Mouse (Mus musculus): ENCODE measurements around the gene Pnpo. TPM values are rescaled to one million over a fixed set of nuclear protein-coding genes. Genes with fewer than 3 reads are reported as not detected.

Gene Pnpo
- polyA plus RNA-seq, 1 experiment from 2014 or later = 57.1 TPM

- DNase-seq (ENCODE audit: low spot score) (no peak), ATAC-seq (ENCODE audit: low FRiP score, low TSS enrichment) (no peak)
- Histone ChIP-seq H3K27me3 (ENCODE audit: control insufficient read depth, insufficient read depth, low read length) (no peaks in the 10 kb centered on the region), H3K9ac (ENCODE audit: low read length) (no peak overlapping the region), H3K4me1 (replicated peaks; ENCODE audit: control insufficient read depth, insufficient read depth) (no peaks in the 10 kb centered on the region), H3K4me3 (ENCODE audit: low read depth, low read length) (no peak overlapping the region), H3K4me2 (replicated peaks; ENCODE audit: low read depth) (no peak overlapping the region), H3K36me3 (ENCODE audit: control insufficient read depth, insufficient read depth, low read length) (no peaks in the 10 kb centered on the region), H3K9me3 (ENCODE audit: control insufficient read depth, low read length) (no peaks in the 10 kb centered on the region), H3K27ac (replicated peaks) (no peak overlapping the region)
- TF ChIP-seq CTCF (IDR thresholded peaks at IDR 0.05; ENCODE audit: low read depth) (no peak), EP300 (optimal IDR thresholded peaks at IDR 0.05) (no peak)
- WGBS = 28% methylated on average over 14 of the region's 14 CpGs
Observed at GRCm38 (mm10) chr11:96891784-96892527, 51.8 kb downstream of the Pnpo start.

Other genes starting within 250 kb of the Pnpo start
- gene Snx11, start 166.4 kb downstream of the Pnpo start, polyA plus RNA-seq (2015; fragmentation: Nextera tagmentation; extraction: Ambion mirVana) = 17.6 and 17.8 TPM in 2 replicates
- 30.5 and 38.7 TPM in 2 replicates for gene Cbx1, start 154.9 kb downstream of the Pnpo start, polyA plus RNA-seq (2015; fragmentation: Nextera tagmentation; extraction: Ambion mirVana)
- 32.4 and 35.6 TPM in 2 replicates for gene Nfe2l1, start 114.0 kb downstream of the Pnpo start, polyA plus RNA-seq (2015; fragmentation: Nextera tagmentation; extraction: Ambion mirVana)
- gene Copz2, start 94.1 kb downstream of the Pnpo start, polyA plus RNA-seq (2015; fragmentation: Nextera tagmentation; extraction: Ambion mirVana) = 84.7 and 95.1 TPM in 2 replicates
- gene Cdk5rap3, start 27.5 kb downstream of the Pnpo start, polyA plus RNA-seq (2015; fragmentation: Nextera tagmentation; extraction: Ambion mirVana) = 61.7 and 64.9 TPM in 2 replicates
- 112 and 116 TPM in 2 replicates for gene Prr15l, start 15.9 kb downstream of the Pnpo start, polyA plus RNA-seq (2015; fragmentation: Nextera tagmentation; extraction: Ambion mirVana)
- gene Sp2, start 39.0 kb upstream of the Pnpo start, polyA plus RNA-seq (2015; fragmentation: Nextera tagmentation; extraction: Ambion mirVana) = 5.8 and 7.1 TPM in 2 replicates
- gene Sp6, start 69.4 kb upstream of the Pnpo start, polyA plus RNA-seq (2015; fragmentation: Nextera tagmentation; extraction: Ambion mirVana) = 21.2 and 22.0 TPM in 2 replicates
- gene Scrn2, start 86.0 kb upstream of the Pnpo start, polyA plus RNA-seq (2015; fragmentation: Nextera tagmentation; extraction: Ambion mirVana) = 11.8 and 12.5 TPM in 2 replicates
- gene Lrrc46, start 97.4 kb upstream of the Pnpo start, polyA plus RNA-seq (2015; fragmentation: Nextera tagmentation; extraction: Ambion mirVana) = 0.36 and 0.45 TPM in 2 replicates
- 56.3 and 60.8 TPM in 2 replicates for gene Mrpl10, start 97.6 kb upstream of the Pnpo start, polyA plus RNA-seq (2015; fragmentation: Nextera tagmentation; extraction: Ambion mirVana)
- gene Osbpl7, start 106.6 kb upstream of the Pnpo start, polyA plus RNA-seq (2015; fragmentation: Nextera tagmentation; extraction: Ambion mirVana) = 7.5 and 8.6 TPM in 2 replicates
- 0.05 and 0.10 TPM in 2 replicates for gene Tbx21, start 171.3 kb upstream of the Pnpo start, polyA plus RNA-seq (2015; fragmentation: Nextera tagmentation; extraction: Ambion mirVana)
- gene Tbkbp1, start 207.5 kb upstream of the Pnpo start, polyA plus RNA-seq (2015; fragmentation: Nextera tagmentation; extraction: Ambion mirVana) = 1.8 and 2.4 TPM in 2 replicates
- gene Kpnb1, start 243.9 kb upstream of the Pnpo start, polyA plus RNA-seq (2015; fragmentation: Nextera tagmentation; extraction: Ambion mirVana) = 18.5 and 19.2 TPM in 2 replicates

Measured in stomach, postnatal 0 days (tissue).